Mouse (Mus musculus) limb, embryonic 13.5 days (tissue): ENCODE data around the gene Stpg4. TPM values are rescaled to one million over a fixed set of nuclear protein-coding genes. Genes with fewer than 3 reads are reported as not detected.

Source experiments
- ATAC-seq: fragments of 200-750 bp; cut with Nextera tagmentation; 2 replicates; pipeline ENCODE4 v1.8.0; 2017; ENCODE audit warnings: low read depth, moderate number of reproducible peaks, moderate TSS enrichment; ENCODE audit not compliant: low FRiP score
- H3K27ac ChIP-seq: fragments of 300-500 bp; sonication (generic); 2 replicates; pipeline ENCODE4 v1.5.1; 2015; ENCODE audit warnings: inconsistent platforms, mild to moderate bottlenecking, moderate library complexity
- H3K27me3 ChIP-seq: fragments of 300-500 bp; sonication (generic); 2 replicates; pipeline ENCODE4 v1.6.1; 2015; ENCODE audit warnings: mild to moderate bottlenecking, inconsistent platforms
- H3K36me3 ChIP-seq: fragments of 300-500 bp; sonication (generic); 2 replicates; pipeline ENCODE4 v1.6.1; 2015; ENCODE audit warnings: inconsistent platforms, mild to moderate bottlenecking, moderate library complexity
- H3K4me1 ChIP-seq: fragments of 300-500 bp; sonication (generic); 2 replicates; pipeline ENCODE4 v1.6.1; 2015; ENCODE audit warnings: inconsistent platforms
- H3K4me2 ChIP-seq: fragments of 300-500 bp; sonication (generic); replicated peaks from 2 replicates; pipeline ENCODE4 v1.6.1; 2015; ENCODE audit warnings: inconsistent platforms, mild to moderate bottlenecking, moderate library complexity
- H3K4me3 ChIP-seq: fragments of 300-500 bp; sonication (generic); 2 replicates; pipeline ENCODE4 v1.5.1; 2015; ENCODE audit warnings: moderate library complexity, mild to moderate bottlenecking, inconsistent platforms
- H3K9ac ChIP-seq: fragments of 300-500 bp; sonication (generic); 2 replicates; pipeline ENCODE4 v1.6.1; 2015; ENCODE audit warnings: mild to moderate bottlenecking, inconsistent platforms
- H3K9me3 ChIP-seq: fragments of 300-500 bp; sonication (generic); 2 replicates; pipeline ENCODE4 v1.6.1; 2016; ENCODE audit warnings: inconsistent platforms
- WGBS: fragments of 180-500 bp; shearing (Covaris S2); methylation state at CpG from one replicate; pipeline ENCODE4 v1.1.7; 2015; 5-methylcytosine and 5-hydroxymethylcytosine counted together
- polyA plus RNA-seq: library from polyadenylated mRNA; unstranded; fragments of >200 nt; fragmentation: Nextera tagmentation; extraction: Ambion mirVana; gene quantifications from 2 replicates; pipeline ENCODE4 v1.2.1, GENCODE M21; 2015

Gene Stpg4
- polyA plus RNA-seq, 1 experiment from 2014 or later, result not detected

GRCm38 (mm10) chr17:87460669-87461498 is 33.3 kb upstream of the Stpg4 start:
- Histone ChIP-seq H3K27me3 (peaks cover 17% of the 10 kb centered on the region), H3K27ac (peak overlapping the region; percentile 67), H3K36me3 (no peaks in the 10 kb centered on the region), H3K4me3 (peak overlapping the region; percentile 11; the same call in 1 of the 2 replicates), H3K9ac (peak overlapping the region; percentile 48), H3K4me1 (peaks cover 47% of the 10 kb centered on the region), H3K9me3 (no peaks in the 10 kb centered on the region), H3K4me2 (peak overlapping the region; percentile 58)
- no peak for ATAC-seq
- WGBS, result 26% methylated on average over 17 of the region's 17 CpGs

GRCm38 (mm10) chr17:87459750-87460668 is 32.5 kb upstream of the Stpg4 start:
- no peaks in the 10 kb centered on the region for H3K36me3 ChIP-seq

GRCm38 (mm10) chr17:87458911-87459749 is 31.6 kb upstream of the Stpg4 start:
- H3K4me2 ChIP-seq, result peak overlapping the region; percentile 58

More at GRCm38 (mm10) chr17:87459750-87460668, 32.5 kb upstream of the Stpg4 start:
- Histone ChIP-seq H3K9ac (peak overlapping the region; percentile 48), H3K27ac (peak overlapping the region; percentile 67), H3K9me3 (no peaks in the 10 kb centered on the region), H3K27me3 (peaks cover 17% of the 10 kb centered on the region), H3K4me2 (peak overlapping the region; percentile 58), H3K4me1 (peaks cover 47% of the 10 kb centered on the region), H3K4me3 (peak overlapping the region; percentile 11)
- peak; percentile 71; the same call in 1 of the 2 replicates for ATAC-seq
- WGBS, result 9% methylated on average over 14 of the region's 14 CpGs

GRCm38 (mm10) chr17:87457961-87458360 is 30.4 kb upstream of the Stpg4 start:
- peaks cover 17% of the 10 kb centered on the region for H3K27me3 ChIP-seq
- no peak overlapping the region for H3K27ac ChIP-seq
- no peak for ATAC-seq
- H3K4me1 ChIP-seq, result peaks cover 47% of the 10 kb centered on the region
- 72% methylated on average over 7 of the region's 7 CpGs for WGBS
- no peak overlapping the region for H3K4me3 ChIP-seq
- H3K9ac ChIP-seq, result no peak overlapping the region
- no peaks in the 10 kb centered on the region for H3K9me3 ChIP-seq
- H3K4me2 ChIP-seq, result no peak overlapping the region
- no peaks in the 10 kb centered on the region for H3K36me3 ChIP-seq

More at GRCm38 (mm10) chr17:87458911-87459749, 31.6 kb upstream of the Stpg4 start:
- H3K9ac ChIP-seq, result peak overlapping the region; percentile 48
- no peak for ATAC-seq
- WGBS, result 12% methylated on average over 13 of the region's 17 CpGs
- H3K27ac ChIP-seq, result peak overlapping the region; percentile 67; the same call in 1 of the 2 replicates
- H3K4me3 ChIP-seq, result peak overlapping the region; percentile 11; the same call in 1 of the 2 replicates
- no peaks in the 10 kb centered on the region for H3K36me3 ChIP-seq
- H3K9me3 ChIP-seq, result no peaks in the 10 kb centered on the region
- H3K27me3 ChIP-seq, result peaks cover 17% of the 10 kb centered on the region
- peaks cover 47% of the 10 kb centered on the region for H3K4me1 ChIP-seq

- ATAC-seq, result no peak
- Histone ChIP-seq H3K4me3 (no peak overlapping the region), H3K4me2 (no peak overlapping the region), H3K9ac (no peak overlapping the region), H3K27me3 (no peaks in the 10 kb centered on the region), H3K9me3 (no peaks in the 10 kb centered on the region), H3K4me1 (peaks cover 17% of the 10 kb centered on the region), H3K27ac (no peak overlapping the region), H3K36me3 (no peaks in the 10 kb centered on the region)
- 81% methylated on average over 3 of the region's 3 CpGs for WGBS
Observed at GRCm38 (mm10) chr17:87454121-87454520, 26.6 kb upstream of the Stpg4 start.

- Histone ChIP-seq H3K27ac (no peak overlapping the region), H3K27me3 (no peaks in the 10 kb centered on the region), H3K4me2 (no peak overlapping the region), H3K9ac (no peak overlapping the region), H3K4me3 (no peak overlapping the region), H3K9me3 (no peaks in the 10 kb centered on the region), H3K36me3 (no peaks in the 10 kb centered on the region), H3K4me1 (peaks cover 9% of the 10 kb centered on the region)
- WGBS, result 81% methylated on average over 7 of the region's 7 CpGs
- ATAC-seq, result no peak
Observed at GRCm38 (mm10) chr17:87453336-87453735, 25.8 kb upstream of the Stpg4 start.

GRCm38 (mm10) chr17:87448881-87449280 is 21.3 kb upstream of the Stpg4 start:
- Histone ChIP-seq H3K9ac (no peak overlapping the region), H3K4me3 (no peak overlapping the region), H3K27ac (no peak overlapping the region), H3K9me3 (no peaks in the 10 kb centered on the region), H3K36me3 (no peaks in the 10 kb centered on the region), H3K4me1 (peaks cover 14% of the 10 kb centered on the region), H3K4me2 (no peak overlapping the region), H3K27me3 (no peaks in the 10 kb centered on the region)
- no peak for ATAC-seq
- 91% methylated on average over 8 of the region's 8 CpGs for WGBS

GRCm38 (mm10) chr17:87448339-87448738 is 20.8 kb upstream of the Stpg4 start:
- H3K36me3 ChIP-seq, result no peaks in the 10 kb centered on the region
- WGBS, result 90% methylated on average over 9 of the region's 9 CpGs
- H3K27ac ChIP-seq, result no peak overlapping the region
- H3K4me3 ChIP-seq, result no peak overlapping the region
- no peak overlapping the region for H3K4me2 ChIP-seq
- no peak for ATAC-seq
- peaks cover 20% of the 10 kb centered on the region for H3K4me1 ChIP-seq
- no peak overlapping the region for H3K9ac ChIP-seq
- H3K27me3 ChIP-seq, result no peaks in the 10 kb centered on the region
- no peaks in the 10 kb centered on the region for H3K9me3 ChIP-seq

- Histone ChIP-seq H3K4me2 (peak overlapping the region; percentile 72), H3K9ac (peak overlapping the region; percentile 96), H3K4me1 (peaks cover 24% of the 10 kb centered on the region), H3K27ac (peak overlapping the region; percentile 95; the same call in 1 of the 2 replicates), H3K36me3 (no peaks in the 10 kb centered on the region), H3K9me3 (no peaks in the 10 kb centered on the region), H3K27me3 (no peaks in the 10 kb centered on the region), H3K4me3 (peak overlapping the region; percentile 93)
- no peak for ATAC-seq
- 39% methylated on average over 12 of the region's 12 CpGs for WGBS
Observed at GRCm38 (mm10) chr17:87447612-87448200, 20.2 kb upstream of the Stpg4 start.

GRCm38 (mm10) chr17:87446767-87447611 is 19.4 kb upstream of the Stpg4 start, which contains the start of gene Calm2:
Gene Calm2, minus strand, starts transcription at chr17:87446935.
- peak; percentile 92 for ATAC-seq
- no peaks in the 10 kb centered on the region for H3K9me3 ChIP-seq
- H3K27ac ChIP-seq, result peak within 1 kb of the TSS; percentile 95
- peaks cover 29% of the 10 kb centered on the region for H3K4me1 ChIP-seq
- no peaks in the 10 kb centered on the region for H3K36me3 ChIP-seq
- peak within 1 kb of the TSS; percentile 93 for H3K4me3 ChIP-seq
- WGBS, result under 1% methylated on average over 63 of the region's 69 CpGs
- peak within 1 kb of the TSS; percentile 77 for H3K4me2 ChIP-seq
- H3K9ac ChIP-seq, result peak within 1 kb of the TSS; percentile 96
- no peaks in the 10 kb centered on the region for H3K27me3 ChIP-seq
